Mouse (Mus musculus) heart, postnatal 0 days (tissue): ENCODE measurements at regions not wholly inside any gene's neighbourhood (a gene's known extent, or its start where the extent isn't known, plus 50 kb on each side); places are given as distances from the start of the nearest gene placed in this dataset.

ENCODE experiments used
- CTCF ChIP-seq: IDR thresholded peaks from 2 replicates; pipeline ENCODE4 v1.5.1; 2016; ENCODE audit warnings: antibody characterized with exemption, control low read depth, low read depth
- EP300 ChIP-seq: IDR thresholded peaks from 2 replicates; pipeline ENCODE4 v1.6.1; 2016; ENCODE audit warnings: antibody characterized with exemption, low read depth

DNA sequence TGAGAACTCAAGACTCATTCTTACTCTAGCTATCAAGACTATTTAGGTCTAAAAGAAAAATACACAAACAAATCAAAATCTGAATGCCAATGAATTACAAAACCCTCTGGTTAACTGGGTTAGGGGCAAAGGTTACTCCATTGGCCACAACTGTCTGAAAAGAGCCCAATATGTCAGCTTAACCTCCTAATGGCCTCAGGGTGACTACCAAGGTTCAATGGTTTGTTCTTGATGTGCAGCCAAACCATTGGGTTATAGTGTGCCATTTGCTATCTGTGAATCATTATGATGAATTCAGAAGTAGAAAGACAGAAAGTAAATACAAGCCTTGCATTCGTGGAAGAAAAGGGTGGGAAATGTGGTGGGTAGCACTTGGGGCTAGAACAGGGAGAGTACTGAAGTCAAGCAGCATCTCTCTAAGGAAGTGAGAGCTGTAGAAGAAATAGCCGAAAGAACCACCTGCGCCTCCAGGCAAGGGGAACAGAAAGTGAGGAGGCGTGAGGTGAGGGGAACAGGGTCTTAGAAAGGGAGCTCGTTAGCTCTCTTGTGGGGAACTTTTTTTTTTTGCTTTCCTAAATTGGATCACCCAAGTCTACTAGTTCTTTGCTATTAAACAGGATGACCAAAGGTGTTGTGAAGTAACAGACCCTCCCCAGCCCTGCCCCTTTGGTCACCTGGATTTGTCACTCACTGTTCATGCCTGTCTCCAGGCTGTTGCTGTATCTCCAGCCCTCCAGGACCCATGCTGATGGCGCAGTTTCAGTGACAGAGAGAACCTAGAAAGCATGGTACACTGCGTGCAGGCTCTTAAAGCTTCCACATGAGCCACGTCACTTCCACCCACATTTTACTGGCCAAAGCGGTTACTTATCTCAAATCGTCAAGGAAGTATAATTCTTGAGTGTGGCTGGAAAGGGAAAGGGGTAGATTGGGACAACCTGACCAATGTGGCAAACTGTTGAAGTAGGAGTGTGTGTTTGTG, 204.1 kb upstream of the Tet2 start:
- TF ChIP-seq CTCF: no peak
- no peak for TF ChIP-seq EP300
